Mouse (Mus musculus) limb, embryonic 14.5 days (tissue): ENCODE results near the gene Coq8b. TPM values are rescaled to one million over a fixed set of nuclear protein-coding genes. Genes with fewer than 3 reads are reported as not detected.
A peak's percentile ranks its signal among the peaks of the same experiment; 100 is the strongest.

Experiments
- ATAC-seq: fragments of 200-750 bp; cut with Nextera tagmentation; 2 replicates; pipeline ENCODE4 v1.8.0; 2017; ENCODE audit warnings: low read depth, moderate number of reproducible peaks, moderate TSS enrichment; ENCODE audit not compliant: low FRiP score
- DNase-seq: peaks from one replicate; pipeline ENCODE4 v3.0.0-alpha.2; 2015; ENCODE audit warnings: low spot score
- H3K27ac ChIP-seq: fragments of 300-500 bp; sonication (generic); replicated peaks from 2 replicates; pipeline ENCODE4 v1.5.1; 2014; ENCODE audit warnings: low read depth, mild to moderate bottlenecking, low read length, moderate library complexity, mixed read lengths
- H3K27me3 ChIP-seq: fragments of 300-500 bp; sonication (generic); 2 replicates; pipeline ENCODE4 v1.6.1; 2014; ENCODE audit warnings: low read length, mixed read lengths; ENCODE audit not compliant: control insufficient read depth, insufficient read depth
- H3K36me3 ChIP-seq: fragments of 300-500 bp; sonication (generic); 2 replicates; pipeline ENCODE4 v1.6.1; 2014; ENCODE audit warnings: mild to moderate bottlenecking, low read length, moderate library complexity, mixed read lengths; ENCODE audit not compliant: control insufficient read depth, insufficient read depth
- H3K4me1 ChIP-seq: fragments of 300-500 bp; sonication (generic); 2 replicates; pipeline ENCODE4 v1.6.1; 2014; ENCODE audit warnings: antibody characterized with exemption, low read length, mixed read lengths; ENCODE audit not compliant: control insufficient read depth, insufficient read depth
- H3K4me2 ChIP-seq: fragments of 300-500 bp; sonication (generic); replicated peaks from 2 replicates; pipeline ENCODE4 v1.6.1; 2014; ENCODE audit warnings: low read depth, mild to moderate bottlenecking, low read length, moderate library complexity; ENCODE audit not compliant: severe bottlenecking
- H3K4me3 ChIP-seq: fragments of 300-500 bp; sonication (generic); replicated peaks from 2 replicates; pipeline ENCODE4 v1.5.1; 2014; ENCODE audit warnings: low read length
- H3K9ac ChIP-seq: fragments of 300-500 bp; sonication (generic); 2 replicates; pipeline ENCODE4 v1.6.1; 2014; ENCODE audit warnings: mild to moderate bottlenecking, low read depth, low read length, moderate library complexity; ENCODE audit not compliant: severe bottlenecking
- H3K9me3 ChIP-seq: fragments of 300-500 bp; sonication (generic); 2 replicates; pipeline ENCODE4 v1.6.1; 2016; ENCODE audit warnings: low read length; ENCODE audit not compliant: control insufficient read depth
- POLR2A ChIP-seq: fragments of 200-500 bp; IDR thresholded peaks from 2 replicates; pipeline ENCODE4 v1.8.0; 2012; ENCODE audit warnings: inconsistent platforms, mild to moderate bottlenecking, moderate library complexity, borderline replicate concordance; ENCODE audit not compliant: insufficient read depth, insufficient read length; ENCODE audit errors: extremely low read depth
- WGBS: fragments of 180-500 bp; shearing (Covaris S2); extraction: QIAGEN DNeasy Blood & Tissue Kit; methylation state at CpG from one replicate; pipeline ENCODE4 v1.1.7; 2014; 5-methylcytosine and 5-hydroxymethylcytosine counted together
- polyA plus RNA-seq, 2 experiments: library from polyadenylated mRNA; depleted of rRNA in 1 of 2; stranded (reverse) in 1 of 2; unstranded in 1 of 2; fragments of >200 nt; fragmentation: Nextera tagmentation in 1 of 2; extraction: Ambion mirVana in 1 of 2; gene quantifications; 2 replicates each; pipeline versions ENCODE4 v1.2.1 to v1.2.3; 2012 to 2014

Gene Coq8b
- polyA plus RNA-seq, 2 experiments, result 16.5 to 43.4 TPM

DNA sequence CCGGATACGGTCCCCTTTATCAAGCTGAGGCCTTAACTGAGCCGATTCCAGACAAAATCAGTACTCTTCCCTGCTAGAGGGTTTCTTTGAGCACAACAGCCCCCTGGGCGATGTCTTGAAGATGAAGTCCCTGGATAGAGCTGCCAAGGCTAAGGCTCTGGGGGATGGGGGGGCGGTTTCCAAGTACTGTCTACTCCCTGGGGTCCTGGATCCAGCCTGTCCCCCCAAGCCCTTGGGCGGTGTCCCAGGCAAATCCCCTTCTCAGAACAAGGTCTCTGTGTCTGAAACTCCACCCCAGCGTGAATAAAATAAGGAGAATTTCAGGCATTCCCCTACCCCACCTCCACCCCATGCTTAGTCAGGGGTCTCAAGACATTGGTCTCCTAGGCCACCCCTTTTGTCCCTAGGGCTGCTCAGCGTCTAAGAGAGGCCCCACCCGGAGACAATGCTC, 26.5 kb downstream of the Coq8b start:
- Histone ChIP-seq H3K4me1 (peaks cover 20% of the 10 kb centered on the region), H3K4me3 (peak overlapping the region; percentile 85), H3K27me3 (no peaks in the 10 kb centered on the region), H3K27ac (peak overlapping the region; percentile 90), H3K36me3 (peaks cover 31% of the 10 kb centered on the region), H3K9me3 (no peaks in the 10 kb centered on the region), H3K9ac (peak overlapping the region; percentile 90), H3K4me2 (peak overlapping the region; percentile 92)
- 3% methylated on average over 9 of the region's 9 CpGs for WGBS
- TF ChIP-seq POLR2A, result no peak
- no peak for ATAC-seq
- DNase-seq, result no peak

DNA sequence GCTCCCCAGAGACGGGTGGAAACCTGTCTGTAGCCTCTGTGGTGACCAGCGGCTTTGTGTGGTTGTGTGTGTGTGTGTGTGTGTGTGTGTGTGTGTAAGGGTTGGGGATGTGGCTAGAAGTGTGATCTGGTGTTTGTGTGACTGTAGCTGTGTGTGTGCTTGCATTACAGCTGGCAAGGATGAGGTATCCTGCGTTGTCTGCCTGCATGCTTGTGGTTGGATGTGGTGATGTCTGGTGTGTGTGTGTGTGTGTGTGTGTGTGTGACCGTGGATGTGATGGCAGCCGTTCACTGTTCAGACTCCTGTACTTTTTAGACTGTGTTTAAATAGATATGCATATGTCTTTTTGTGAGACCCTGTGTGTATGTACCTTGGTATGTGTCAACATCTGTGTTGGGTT, 26.9 kb downstream of the Coq8b start:
- TF ChIP-seq POLR2A, result no peak
- Histone ChIP-seq H3K36me3 (peaks cover 36% of the 10 kb centered on the region), H3K4me1 (peaks cover 20% of the 10 kb centered on the region), H3K4me3 (peak overlapping the region; percentile 85), H3K27ac (peak overlapping the region; percentile 90), H3K4me2 (peak overlapping the region; percentile 92), H3K27me3 (no peaks in the 10 kb centered on the region), H3K9me3 (no peaks in the 10 kb centered on the region), H3K9ac (peak overlapping the region; percentile 90)
- DNase-seq (no peak), ATAC-seq (no peak)
- WGBS, result 35% methylated on average over 5 of the region's 5 CpGs

DNA sequence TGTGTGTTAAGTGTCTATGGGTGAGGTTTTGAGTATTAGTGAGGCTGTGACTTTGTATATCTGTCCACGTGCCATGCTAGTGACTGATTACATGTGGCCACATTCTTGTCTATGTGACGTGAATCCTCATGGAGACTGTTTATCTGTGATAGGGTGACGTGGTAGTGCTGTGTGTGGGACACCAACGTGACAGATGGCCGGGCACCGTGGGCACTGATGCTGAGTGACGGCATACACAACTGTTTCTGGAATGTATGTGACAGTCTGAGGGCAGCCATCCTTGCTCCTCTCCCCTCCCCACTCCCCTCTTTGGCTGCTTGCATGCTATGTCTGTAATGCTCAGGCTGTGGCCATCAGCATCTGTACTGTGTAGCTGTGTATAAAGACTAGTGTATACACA, 28.0 kb downstream of the Coq8b start:
- Histone ChIP-seq H3K4me1 (peaks cover 20% of the 10 kb centered on the region), H3K4me3 (no peak overlapping the region; the same call in 1 of the 2 replicates), H3K9me3 (no peaks in the 10 kb centered on the region), H3K36me3 (peaks cover 41% of the 10 kb centered on the region), H3K27me3 (no peaks in the 10 kb centered on the region), H3K4me2 (peak overlapping the region; percentile 92), H3K27ac (no peak overlapping the region), H3K9ac (no peak overlapping the region)
- no peak for ATAC-seq
- 81% methylated on average over 7 of the region's 7 CpGs for WGBS
- no peak for TF ChIP-seq POLR2A
- DNase-seq, result no peak

DNA sequence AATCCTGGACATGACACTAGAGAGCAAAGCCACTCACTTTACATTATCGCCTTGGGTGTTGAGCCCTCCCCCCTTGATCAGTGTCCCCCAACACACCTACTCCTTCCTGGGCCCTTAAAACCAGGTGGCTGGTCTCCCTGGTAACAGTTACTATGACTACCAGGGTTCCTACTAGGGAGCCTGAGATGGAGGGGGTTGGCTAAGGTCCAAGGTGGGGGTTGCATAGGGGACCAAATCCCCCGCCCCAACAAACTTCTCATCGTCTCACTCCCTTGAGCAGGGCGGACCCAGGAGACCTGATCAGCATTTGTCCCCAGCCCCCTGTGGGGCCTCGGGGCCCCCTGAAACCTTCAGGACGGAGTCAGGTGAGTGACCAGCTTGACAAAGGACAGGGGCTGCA, 29.1 kb downstream of the Coq8b start:
- ATAC-seq, result no peak
- WGBS, result 82% methylated on average over 6 of the region's 6 CpGs
- no peak for DNase-seq
- peaks cover 19% of the 10 kb centered on the region for H3K4me1 ChIP-seq
- H3K9me3 ChIP-seq, result no peaks in the 10 kb centered on the region
- no peak overlapping the region for H3K4me2 ChIP-seq
- peaks cover 49% of the 10 kb centered on the region for H3K36me3 ChIP-seq
- no peak overlapping the region for H3K27ac ChIP-seq
- no peak overlapping the region for H3K9ac ChIP-seq
- TF ChIP-seq POLR2A, result no peak
- H3K27me3 ChIP-seq, result no peaks in the 10 kb centered on the region
- no peak overlapping the region for H3K4me3 ChIP-seq

DNA sequence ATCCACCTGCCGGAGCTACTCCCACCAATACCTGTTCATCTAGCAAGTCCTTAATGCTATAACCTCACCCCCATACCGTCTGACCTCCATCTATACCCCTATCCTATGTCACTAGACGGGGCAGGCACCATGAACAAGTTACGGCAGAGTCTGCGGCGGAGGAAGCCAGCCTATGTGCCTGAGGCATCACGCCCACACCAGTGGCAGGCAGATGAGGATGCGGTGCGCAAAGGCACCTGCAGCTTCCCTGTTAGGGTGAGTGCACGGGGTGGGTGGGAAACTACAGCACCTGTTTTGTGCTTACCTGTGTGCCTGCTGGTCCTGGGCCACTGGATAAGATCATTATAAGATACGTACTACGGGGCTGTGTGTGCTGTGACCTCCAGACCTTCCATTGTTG, 31.9 kb downstream of the Coq8b start:
- Histone ChIP-seq H3K27me3 (no peaks in the 10 kb centered on the region), H3K9ac (no peak overlapping the region), H3K4me2 (no peak overlapping the region), H3K4me1 (peaks cover 6% of the 10 kb centered on the region), H3K27ac (no peak overlapping the region), H3K9me3 (no peaks in the 10 kb centered on the region), H3K36me3 (peaks cover 78% of the 10 kb centered on the region), H3K4me3 (no peak overlapping the region)
- DNase-seq (no peak), ATAC-seq (no peak)
- WGBS, result 83% methylated on average over 12 of the region's 12 CpGs
- TF ChIP-seq POLR2A, result no peak
